Mouse (Mus musculus) kidney, postnatal 0 days (tissue): ENCODE data around the gene Rab25. TPM values are rescaled to one million over a fixed set of nuclear protein-coding genes. Genes with fewer than 3 reads are reported as not detected.

Experiments
- ATAC-seq: fragments of 200-750 bp; cut with Nextera tagmentation; replicated peaks from 2 replicates; pipeline ENCODE4 v1.8.0; 2017; ENCODE audit warnings: low read depth, moderate number of reproducible peaks, moderate TSS enrichment, moderate library complexity; ENCODE audit not compliant: low FRiP score
- DNase-seq: peaks from one replicate; pipeline ENCODE4 v3.0.0-alpha.2; 2016; ENCODE audit warnings: low spot score
- H3K27ac ChIP-seq: fragments of 300-500 bp; sonication (generic); 2 replicates; pipeline ENCODE4 v1.5.1; 2014; ENCODE audit warnings: mild to moderate bottlenecking
- H3K27me3 ChIP-seq: fragments of 300-500 bp; sonication (generic); 2 replicates; pipeline ENCODE4 v1.6.1; 2014; ENCODE audit warnings: low read length, mixed read lengths; ENCODE audit not compliant: insufficient read depth
- H3K36me3 ChIP-seq: fragments of 300-500 bp; sonication (generic); 2 replicates; pipeline ENCODE4 v1.6.1; 2014; ENCODE audit warnings: low read length, mixed read lengths; ENCODE audit not compliant: insufficient read depth
- H3K4me1 ChIP-seq: fragments of 300-500 bp; sonication (generic); replicated peaks from 2 replicates; pipeline ENCODE4 v1.6.1; 2014; ENCODE audit warnings: antibody characterized with exemption, low read length, mixed read lengths; ENCODE audit not compliant: insufficient read depth
- H3K4me2 ChIP-seq: fragments of 300-500 bp; sonication (generic); 2 replicates; pipeline ENCODE4 v1.6.1; 2014; ENCODE audit warnings: mild to moderate bottlenecking, low read length, moderate library complexity, mixed read lengths
- H3K4me3 ChIP-seq: fragments of 300-500 bp; sonication (generic); replicated peaks from 2 replicates; pipeline ENCODE4 v1.5.1; 2014; ENCODE audit warnings: low read depth, low read length
- H3K9ac ChIP-seq: fragments of 300-500 bp; sonication (generic); 2 replicates; pipeline ENCODE4 v1.6.1; 2014; ENCODE audit warnings: low read depth, low read length
- H3K9me3 ChIP-seq: fragments of 300-500 bp; sonication (generic); replicated peaks from 2 replicates; pipeline ENCODE4 v1.6.1; 2016; ENCODE audit warnings: low read length, inconsistent platforms, mixed read lengths
- CTCF ChIP-seq: IDR thresholded peaks from 2 replicates; pipeline ENCODE4 v1.5.1; 2016; ENCODE audit warnings: antibody characterized with exemption, low read depth, mild to moderate bottlenecking, moderate library complexity
- WGBS: fragments of 180-500 bp; shearing (Covaris S2); extraction: QIAGEN DNeasy Blood & Tissue Kit; methylation state at CpG from one replicate; pipeline ENCODE4 v1.1.7; 2014; 5-methylcytosine and 5-hydroxymethylcytosine counted together
- polyA plus RNA-seq: library from polyadenylated mRNA; unstranded; fragments of >200 nt; fragmentation: Nextera tagmentation; extraction: Ambion mirVana; gene quantifications from 2 replicates; pipeline ENCODE4 v1.2.1, GENCODE M21; 2015

Rab25 gene
- polyA plus RNA-seq, 1 experiment from 2014 or later = 28.9 TPM

GRCm38 (mm10) chr3:88502641-88503504, 45.2 kb downstream of the Rab25 start:
- Histone ChIP-seq H3K4me1 (peaks cover 26% of the 10 kb centered on the region), H3K4me2 (peak overlapping the region; percentile 98), H3K27ac (peak overlapping the region; percentile 87), H3K9me3 (no peaks in the 10 kb centered on the region), H3K9ac (peak overlapping the region; percentile 85), H3K27me3 (no peaks in the 10 kb centered on the region), H3K36me3 (no peaks in the 10 kb centered on the region), H3K4me3 (peak overlapping the region; percentile 69)
- peak; percentile 90 for ATAC-seq
- DNase-seq = peak; percentile 93
- 1% methylated on average over 55 of the region's 55 CpGs for WGBS
- TF ChIP-seq CTCF = no peak

- Histone ChIP-seq H3K36me3 (no peaks in the 10 kb centered on the region), H3K9me3 (no peaks in the 10 kb centered on the region), H3K4me2 (peak overlapping the region; percentile 98), H3K27me3 (no peaks in the 10 kb centered on the region), H3K4me3 (peak overlapping the region; percentile 69), H3K4me1 (peaks cover 26% of the 10 kb centered on the region), H3K27ac (peak overlapping the region; percentile 87), H3K9ac (peak overlapping the region; percentile 85)
- 12% methylated on average over 11 of the region's 11 CpGs for WGBS
- DNase-seq = peak; percentile 69
- TF ChIP-seq CTCF = no peak
- ATAC-seq = peak; percentile 5; the same call in 1 of the 2 replicates
Observed at GRCm38 (mm10) chr3:88502031-88502571, 46.0 kb downstream of the Rab25 start.

GRCm38 (mm10) chr3:88501366-88502030, 46.6 kb downstream of the Rab25 start:
- Histone ChIP-seq H3K4me2 (peak overlapping the region; percentile 98), H3K4me1 (peaks cover 26% of the 10 kb centered on the region), H3K36me3 (no peaks in the 10 kb centered on the region), H3K9ac (peak overlapping the region; percentile 85; the same call in 1 of the 2 replicates), H3K27ac (peak overlapping the region; percentile 87), H3K9me3 (no peaks in the 10 kb centered on the region), H3K27me3 (no peaks in the 10 kb centered on the region), H3K4me3 (peak overlapping the region; percentile 69)
- WGBS = 56% methylated on average over 6 of the region's 6 CpGs
- DNase-seq (no peak), ATAC-seq (no peak)
- TF ChIP-seq CTCF = no peak

- no peak overlapping the region for H3K9ac ChIP-seq
- no peak for ATAC-seq
- no peaks in the 10 kb centered on the region for H3K36me3 ChIP-seq
- DNase-seq = no peak
- no peak overlapping the region for H3K27ac ChIP-seq
- TF ChIP-seq CTCF = no peak
- H3K9me3 ChIP-seq = no peaks in the 10 kb centered on the region
- WGBS = 46% methylated on average over 4 of the region's 4 CpGs
- no peaks in the 10 kb centered on the region for H3K27me3 ChIP-seq
- H3K4me1 ChIP-seq = peaks cover 27% of the 10 kb centered on the region
- peak overlapping the region; percentile 98 for H3K4me2 ChIP-seq
- H3K4me3 ChIP-seq = peak overlapping the region; percentile 69; the same call in 1 of the 2 replicates
Observed at GRCm38 (mm10) chr3:88500655-88501365, 47.3 kb downstream of the Rab25 start.

- no peaks in the 10 kb centered on the region for H3K9me3 ChIP-seq
- H3K4me2 ChIP-seq = 0 out of 2 replicates have a peak overlapping the region, but pooled peaks have one; percentile 6
- peaks cover 28% of the 10 kb centered on the region for H3K4me1 ChIP-seq
- no peaks in the 10 kb centered on the region for H3K36me3 ChIP-seq
- H3K9ac ChIP-seq = 0 out of 2 replicates have a peak overlapping the region, but pooled peaks have one; percentile 5
- H3K4me3 ChIP-seq = no peak overlapping the region
- DNase-seq = no peak
- 77% methylated on average over 7 of the region's 7 CpGs for WGBS
- H3K27ac ChIP-seq = no peak overlapping the region
- no peak for ATAC-seq
- no peaks in the 10 kb centered on the region for H3K27me3 ChIP-seq
- no peak for TF ChIP-seq CTCF
Observed at GRCm38 (mm10) chr3:88500087-88500486, 48.0 kb downstream of the Rab25 start.
